Mouse (Mus musculus) forebrain, embryonic 12.5 days (tissue): ENCODE measurements around the gene Gcnt3. TPM values are rescaled to one million over a fixed set of nuclear protein-coding genes. Genes with fewer than 3 reads are reported as not detected.
A peak's percentile ranks its signal among the peaks of the same experiment; 100 is the strongest.

ENCODE experiments used
- ATAC-seq: fragments of 200-750 bp; cut with Nextera tagmentation; 2 replicates; pipeline ENCODE4 v1.8.0; 2017; ENCODE audit warnings: moderate TSS enrichment; ENCODE audit not compliant: low FRiP score
- H3K27ac ChIP-seq: fragments of 300-500 bp; sonication (generic); 2 replicates; pipeline ENCODE4 v1.5.1; 2016; ENCODE audit warnings: mild to moderate bottlenecking
- H3K27me3 ChIP-seq: fragments of 300-500 bp; sonication (generic); 2 replicates; pipeline ENCODE4 v1.6.1; 2016; ENCODE audit warnings: mild to moderate bottlenecking
- H3K36me3 ChIP-seq: fragments of 300-500 bp; sonication (generic); replicated peaks from 2 replicates; pipeline ENCODE4 v1.6.1; 2016; ENCODE audit warnings: mild to moderate bottlenecking
- H3K4me1 ChIP-seq: fragments of 300-500 bp; sonication (generic); 2 replicates; pipeline ENCODE4 v1.6.1; 2016
- H3K4me2 ChIP-seq: fragments of 300-500 bp; sonication (generic); 2 replicates; pipeline ENCODE4 v1.6.1; 2016; ENCODE audit warnings: mild to moderate bottlenecking, moderate library complexity
- H3K4me3 ChIP-seq: fragments of 300-500 bp; sonication (generic); replicated peaks from 2 replicates; pipeline ENCODE4 v1.5.1; 2016; ENCODE audit warnings: mild to moderate bottlenecking
- H3K9ac ChIP-seq: fragments of 300-500 bp; sonication (generic); 2 replicates; pipeline ENCODE4 v1.6.1; 2016; ENCODE audit warnings: mild to moderate bottlenecking
- H3K9me3 ChIP-seq: fragments of 300-500 bp; sonication (generic); 2 replicates; pipeline ENCODE4 v1.6.1; 2016
- WGBS: fragments of 180-500 bp; shearing (Covaris S2); methylation state at CpG from one replicate; pipeline ENCODE4 v1.1.7; 2016; 5-methylcytosine and 5-hydroxymethylcytosine counted together
- polyA plus RNA-seq: library from polyadenylated mRNA; unstranded; fragments of >200 nt; fragmentation: Nextera tagmentation; extraction: Ambion mirVana; gene quantifications from 2 replicates; pipeline ENCODE4 v1.2.1, GENCODE M21; 2016

Gcnt3 gene
- polyA plus RNA-seq, 1 experiment from 2014 or later, result not detected

DNA sequence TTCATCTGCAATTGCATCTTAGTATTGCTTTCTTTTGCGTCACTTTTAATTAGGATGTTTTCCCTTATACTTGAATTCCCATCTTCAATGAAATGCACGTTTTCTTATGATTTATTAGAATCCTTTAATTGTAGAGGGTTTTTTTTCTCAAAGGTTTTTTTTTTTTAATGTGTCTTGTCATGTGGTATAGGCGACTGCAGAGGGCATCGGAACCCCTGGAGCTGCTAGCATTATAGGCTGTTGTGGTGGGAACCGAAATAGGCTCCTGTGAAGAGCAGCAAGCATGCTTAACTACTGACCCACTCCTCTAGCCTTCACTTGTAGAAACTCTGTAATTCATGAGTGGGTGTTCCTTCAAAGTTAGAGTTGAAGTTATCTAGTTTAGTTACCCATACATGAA lies 47.5 kb downstream of the Gcnt3 start:
- Histone ChIP-seq H3K9ac (peak overlapping the region; percentile 95), H3K27me3 (no peaks in the 10 kb centered on the region), H3K4me1 (peaks cover 24% of the 10 kb centered on the region), H3K9me3 (no peaks in the 10 kb centered on the region), H3K36me3 (peaks cover 12% of the 10 kb centered on the region; the same call in 1 of the 2 replicates), H3K27ac (no peak overlapping the region), H3K4me3 (peak overlapping the region; percentile 98), H3K4me2 (peak overlapping the region; percentile 68)
- ATAC-seq, result no peak
- 18% methylated on average over 5 of the region's 5 CpGs for WGBS

DNA sequence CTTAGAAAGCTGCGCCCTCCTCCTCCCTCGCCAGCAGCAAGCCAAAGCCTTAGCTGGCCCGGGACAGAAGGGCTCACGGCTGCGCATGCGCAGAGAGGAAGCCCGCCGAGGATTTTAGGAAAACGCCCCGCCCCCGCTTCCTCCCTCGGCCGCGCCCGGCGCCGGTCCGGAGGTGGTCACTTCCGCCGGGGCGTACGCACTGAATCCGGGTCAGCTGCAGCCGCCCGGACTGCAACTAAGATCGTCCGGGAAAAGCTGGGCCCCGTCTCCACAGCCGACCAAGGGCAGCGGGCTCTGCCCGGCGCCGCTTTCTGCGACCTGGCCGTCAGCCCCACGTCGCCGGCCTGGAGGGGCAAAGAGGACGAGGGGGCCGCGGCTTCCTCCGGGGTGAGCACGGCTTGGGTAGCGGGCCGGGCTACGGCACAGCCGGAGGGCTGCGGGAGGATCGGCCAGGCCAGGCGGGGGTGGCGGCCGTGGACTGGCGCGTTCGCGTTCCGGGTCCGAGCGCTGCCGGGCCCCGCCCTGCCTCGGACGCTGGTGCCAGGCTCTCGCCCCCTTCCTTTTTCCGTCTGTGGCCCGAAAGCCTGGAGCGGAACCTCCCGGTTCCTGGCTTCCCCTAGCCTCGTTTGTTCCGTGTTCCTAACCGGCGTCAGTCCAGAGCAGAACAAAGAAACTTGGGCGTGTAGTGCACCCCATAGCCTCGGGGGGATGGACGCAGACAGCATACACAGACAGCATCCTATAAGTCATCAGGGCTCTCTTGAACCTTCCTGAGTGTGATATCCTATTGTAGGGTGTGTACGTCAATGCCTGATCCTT lies 48.4 kb downstream of the Gcnt3 start, which contains the start of gene Bnip2:
Bnip2 (plus strand) TSS at position 164 of the 819 bp plus-strand sequence.
- Histone ChIP-seq H3K36me3 (peaks cover 6% of the 10 kb centered on the region; the same call in 1 of the 2 replicates), H3K9me3 (no peaks in the 10 kb centered on the region), H3K9ac (peak within 1 kb of the TSS; percentile 95), H3K4me1 (peaks cover 24% of the 10 kb centered on the region), H3K4me2 (peak within 1 kb of the TSS; percentile 68), H3K27me3 (no peaks in the 10 kb centered on the region), H3K4me3 (peak within 1 kb of the TSS; percentile 98), H3K27ac (peak within 1 kb of the TSS; percentile 96)
- 0% methylated on average over 72 of the region's 76 CpGs for WGBS
- ATAC-seq, result peak; percentile 96

DNA sequence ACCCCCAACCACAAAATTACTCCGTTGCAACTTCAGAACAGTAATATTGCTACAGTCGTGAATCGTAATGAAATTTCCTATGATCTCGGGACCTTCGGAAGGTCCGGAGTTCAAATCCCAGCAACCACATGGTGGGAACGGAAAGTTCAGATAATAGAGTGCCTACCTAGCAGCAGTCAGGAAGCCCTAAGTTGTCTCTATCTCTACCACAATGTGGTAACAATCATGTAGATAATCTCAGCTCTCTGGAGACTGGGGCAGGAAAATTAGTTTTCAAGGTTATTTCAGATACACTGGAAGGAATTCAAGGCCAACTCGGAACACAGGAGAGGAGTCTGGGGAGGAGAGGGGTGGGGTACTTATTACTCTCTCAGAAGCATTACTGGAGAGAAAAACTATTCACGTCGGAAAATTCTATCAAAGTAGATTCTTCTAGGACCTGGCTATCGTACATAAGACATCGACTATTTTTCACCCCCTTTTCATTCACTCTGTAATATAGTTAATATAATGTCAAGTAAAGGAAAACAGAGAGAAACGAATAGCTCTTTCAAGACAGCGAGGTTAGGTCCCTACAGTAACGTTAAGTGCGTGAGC lies 49.1 kb downstream of the Gcnt3 start:
- peak overlapping the region; percentile 96 for H3K27ac ChIP-seq
- peaks cover 6% of the 10 kb centered on the region; the same call in 1 of the 2 replicates for H3K36me3 ChIP-seq
- H3K9me3 ChIP-seq, result no peaks in the 10 kb centered on the region
- H3K4me2 ChIP-seq, result peak overlapping the region; percentile 68
- WGBS, result 43% methylated on average over 16 of the region's 16 CpGs
- ATAC-seq, result no peak
- H3K27me3 ChIP-seq, result no peaks in the 10 kb centered on the region
- peaks cover 24% of the 10 kb centered on the region for H3K4me1 ChIP-seq
- H3K4me3 ChIP-seq, result peak overlapping the region; percentile 98
- peak overlapping the region; percentile 95; the same call in 1 of the 2 replicates for H3K9ac ChIP-seq

DNA sequence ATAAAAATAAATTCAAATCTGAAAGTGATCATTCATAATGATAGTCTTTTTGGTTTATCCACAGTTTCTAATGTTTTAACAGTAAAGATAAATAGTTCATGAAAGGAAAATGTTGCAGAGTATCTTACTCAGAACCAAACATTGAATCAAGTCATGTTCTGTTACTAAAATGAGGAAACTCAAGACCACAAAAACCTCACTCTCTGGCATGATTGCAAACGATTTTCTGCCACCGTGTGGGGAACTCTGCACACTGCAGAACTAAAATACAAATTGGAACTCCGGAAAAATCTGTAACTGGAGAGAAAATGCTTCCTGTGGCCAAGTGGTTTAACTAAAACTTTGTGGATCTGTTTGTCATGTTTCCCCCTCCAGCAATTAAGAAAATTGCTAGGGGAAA lies 50.3 kb downstream of the Gcnt3 start:
- under 1% methylated on average over 3 of the region's 3 CpGs for WGBS

DNA sequence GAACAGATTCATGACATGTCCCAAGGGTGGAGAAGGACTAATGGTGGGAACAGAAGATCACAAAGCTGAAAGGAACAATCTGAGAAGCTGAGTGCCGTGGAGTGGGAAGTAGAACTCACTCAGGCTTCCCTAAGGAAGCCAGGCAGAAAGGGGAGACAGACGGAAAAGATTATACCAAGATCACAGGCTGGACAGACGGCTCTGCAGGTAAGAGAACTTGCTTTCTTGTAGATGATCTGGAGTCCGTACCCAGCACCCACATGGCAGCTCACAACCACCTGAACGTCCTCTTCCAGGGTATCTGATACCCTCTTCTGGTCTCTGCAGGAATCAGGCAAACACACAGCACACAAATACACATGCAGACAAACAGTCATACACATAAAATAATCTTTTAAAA lies 51.3 kb downstream of the Gcnt3 start:
- Histone ChIP-seq H3K9me3 (no peaks in the 10 kb centered on the region), H3K9ac (no peak overlapping the region), H3K4me2 (no peak overlapping the region), H3K36me3 (no peaks in the 10 kb centered on the region), H3K4me3 (no peak overlapping the region), H3K27me3 (no peaks in the 10 kb centered on the region), H3K27ac (no peak overlapping the region), H3K4me1 (peaks cover 17% of the 10 kb centered on the region)
- 85% methylated on average over 5 of the region's 5 CpGs for WGBS
- no peak for ATAC-seq

More for the DNA sequence above, 50.3 kb downstream of the Gcnt3 start:
- Histone ChIP-seq H3K27ac (no peak overlapping the region), H3K4me2 (no peak overlapping the region), H3K9ac (no peak overlapping the region), H3K9me3 (no peaks in the 10 kb centered on the region), H3K4me3 (no peak overlapping the region), H3K27me3 (no peaks in the 10 kb centered on the region), H3K36me3 (peaks cover under 1% of the 10 kb centered on the region; the same call in 1 of the 2 replicates), H3K4me1 (peaks cover 22% of the 10 kb centered on the region)
- no peak for ATAC-seq

DNA sequence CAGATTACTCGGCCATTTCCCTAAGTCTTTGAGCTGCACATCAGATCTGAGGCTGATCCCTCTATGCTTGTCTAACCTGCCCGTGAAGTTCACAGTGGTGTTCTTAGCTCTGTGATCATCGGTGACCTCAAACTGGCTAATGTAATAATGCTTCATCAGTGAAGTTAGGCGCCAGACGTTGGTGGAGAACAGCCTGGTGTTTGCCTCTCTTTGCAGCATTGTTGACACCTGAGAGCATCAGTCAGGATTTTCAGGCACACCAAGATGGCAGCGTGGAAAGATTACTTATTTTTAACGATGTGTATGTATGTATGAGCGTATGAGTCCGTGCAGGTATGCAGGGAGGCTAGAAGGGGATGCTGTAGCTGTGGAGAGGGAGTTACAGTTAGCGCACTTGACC lies 51.8 kb downstream of the Gcnt3 start:
- Histone ChIP-seq H3K4me1 (peaks cover 12% of the 10 kb centered on the region), H3K9me3 (no peaks in the 10 kb centered on the region), H3K36me3 (no peaks in the 10 kb centered on the region), H3K27me3 (no peaks in the 10 kb centered on the region), H3K4me2 (no peak overlapping the region), H3K27ac (no peak overlapping the region), H3K4me3 (no peak overlapping the region), H3K9ac (no peak overlapping the region)
- 84% methylated on average over 10 of the region's 10 CpGs for WGBS
- no peak for ATAC-seq

DNA sequence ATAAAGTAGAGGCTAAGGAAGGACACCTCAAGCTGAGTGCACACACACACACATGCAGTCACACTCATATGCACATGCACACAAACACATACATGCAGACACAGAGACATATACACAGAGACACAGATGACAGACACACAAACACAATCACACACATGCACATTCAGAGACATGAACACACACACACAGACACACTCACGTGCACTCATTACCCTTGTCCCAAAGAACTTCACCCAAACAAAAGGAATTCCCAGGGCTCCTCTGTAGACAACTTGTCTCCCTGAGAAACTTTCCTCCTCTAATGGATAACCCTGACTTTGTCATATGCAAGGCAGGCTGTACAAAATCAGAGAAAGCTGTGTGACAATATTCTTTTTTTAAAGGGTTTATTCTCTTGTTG lies 52.4 kb downstream of the Gcnt3 start:
- no peak overlapping the region for H3K9ac ChIP-seq
- no peaks in the 10 kb centered on the region for H3K27me3 ChIP-seq
- peaks cover 6% of the 10 kb centered on the region for H3K4me1 ChIP-seq
- H3K4me3 ChIP-seq, result no peak overlapping the region
- no peaks in the 10 kb centered on the region for H3K9me3 ChIP-seq
- no peak overlapping the region for H3K4me2 ChIP-seq
- no peak overlapping the region for H3K27ac ChIP-seq
- ATAC-seq, result no peak
- no peaks in the 10 kb centered on the region for H3K36me3 ChIP-seq
- 59% methylated on average over 1 of the region's 1 CpGs for WGBS

Other genes starting within 250 kb of the Gcnt3 start
- 115 and 119 TPM in 2 replicates for gene Bnip2, start 48.6 kb downstream of the Gcnt3 start, polyA plus RNA-seq
- 203 and 211 TPM in 2 replicates for gene Gtf2a2, start 25.5 kb downstream of the Gcnt3 start, polyA plus RNA-seq
- 4.9 and 5.7 TPM in 2 replicates for gene Fam81a, start 104.5 kb upstream of the Gcnt3 start, polyA plus RNA-seq
- gene Myo1e, start 169.3 kb upstream of the Gcnt3 start, polyA plus RNA-seq, result 10.3 and 11.3 TPM in 2 replicates